Mouse (Mus musculus) liver, postnatal 0 days (tissue): Measurements from ENCODE around the gene Ccnyl1.
A peak's percentile ranks its signal among the peaks of the same experiment; 100 is the strongest.

ENCODE experiments used
- CTCF ChIP-seq: sonication (generic); IDR thresholded peaks from 2 replicates; pipeline ENCODE4 v1.5.1; 2016; ENCODE audit warnings: antibody characterized with exemption, low read depth
- EP300 ChIP-seq: IDR thresholded peaks from 2 replicates; pipeline ENCODE4 v1.6.1; 2016; ENCODE audit warnings: antibody characterized with exemption, low read depth, mild to moderate bottlenecking

GRCm38 (mm10) chr1:64717504-64717903 is 27.2 kb downstream of the Ccnyl1 start:
- TF ChIP-seq CTCF: peak; percentile 84
- TF ChIP-seq EP300: no peak
